Mouse (Mus musculus) embryonic fibroblast, embryonic 13.5 days (primary cell): Measurements from ENCODE around the gene Fam192a.

ENCODE experiments used
- CTCF ChIP-seq: IDR thresholded peaks from 2 replicates; pipeline ENCODE4 v1.5.1; 2011; ENCODE audit warnings: mild to moderate bottlenecking, control low read depth, low read length, moderate library complexity, borderline replicate concordance; ENCODE audit not compliant: insufficient read depth
- POLR2A ChIP-seq: IDR thresholded peaks from 2 replicates; pipeline ENCODE4 v1.6.1; 2011; ENCODE audit warnings: low read depth, mild to moderate bottlenecking, control low read depth, low read length, moderate library complexity

DNA sequence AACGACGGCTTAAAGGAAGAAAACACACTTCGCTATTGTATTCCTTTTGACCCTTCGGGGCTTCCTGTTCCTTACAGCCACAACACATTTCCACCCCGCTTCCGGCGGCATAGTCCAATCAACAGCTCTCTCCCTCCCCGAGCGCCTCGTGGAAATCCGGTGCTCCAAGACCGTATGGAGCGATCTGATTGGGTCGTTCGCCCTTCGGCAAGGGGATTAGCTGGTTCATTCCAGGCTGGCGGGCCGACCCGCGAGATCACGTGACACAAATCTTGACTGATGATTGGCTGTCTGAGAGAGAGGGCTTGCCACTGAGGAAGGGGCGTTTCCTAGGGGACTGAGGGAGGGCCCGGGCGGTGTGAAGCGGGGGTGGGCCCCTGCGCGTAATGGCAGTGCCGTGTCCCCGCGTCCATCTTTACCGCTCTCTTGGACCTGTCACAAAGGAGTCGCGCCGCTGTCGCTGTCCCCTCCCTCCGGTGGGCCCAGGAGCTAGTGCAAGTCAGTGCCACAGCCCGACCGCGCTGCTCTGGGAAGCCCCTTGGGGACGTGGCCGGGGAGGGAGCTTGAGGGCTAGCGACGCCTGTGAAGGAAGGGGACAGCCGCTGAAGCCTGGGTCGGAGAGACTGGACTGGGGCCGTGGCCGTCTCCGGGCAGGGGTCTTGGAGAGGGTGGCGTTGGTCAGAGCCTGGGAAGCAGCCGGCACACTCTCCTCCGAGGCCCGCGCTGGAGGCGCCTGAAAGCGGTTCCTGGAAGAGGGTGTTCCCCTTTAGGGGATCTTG, at the start of gene Fam192a, which contains the start of gene Rspry1:
- TF ChIP-seq CTCF: no peak
- TF ChIP-seq POLR2A: peak; percentile 94
